ENCODE assay signal across 8 mouse cellular contexts in the genomic region with DNA sequence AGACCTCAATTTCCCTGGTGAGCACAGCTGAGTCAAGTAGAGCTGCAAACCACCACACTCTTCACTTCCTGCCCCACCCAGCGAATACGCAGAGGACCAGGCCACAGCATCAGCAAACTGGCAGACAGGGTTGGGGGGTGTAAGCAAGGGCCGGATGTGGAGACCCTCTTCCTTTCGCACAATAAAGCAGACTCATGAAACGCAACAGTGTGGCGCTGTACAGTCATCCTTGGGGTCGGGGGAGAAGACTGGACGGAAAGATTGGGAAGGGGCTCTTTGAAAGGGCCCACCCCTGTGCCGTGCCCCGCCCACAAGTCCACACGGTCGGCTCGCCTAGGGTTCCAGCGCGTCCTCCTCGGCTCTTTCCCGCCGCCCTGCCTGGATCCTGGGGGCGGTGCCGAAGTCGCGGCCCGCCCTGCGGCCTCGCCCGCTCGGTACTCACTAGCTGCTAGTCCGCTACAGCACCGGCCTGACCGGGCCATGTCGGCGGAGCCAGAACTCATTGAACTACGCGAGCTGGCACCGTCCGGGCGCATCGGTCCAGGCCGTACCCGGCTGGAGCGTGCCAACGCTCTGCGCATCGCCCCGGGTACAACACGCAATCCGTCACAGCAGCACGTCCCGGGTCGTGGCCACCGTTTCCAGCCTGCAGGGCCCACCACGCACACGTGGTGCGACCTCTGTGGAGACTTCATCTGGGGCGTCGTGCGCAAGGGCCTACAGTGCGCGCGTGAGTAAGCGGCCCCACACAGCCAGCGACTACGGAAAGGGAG. TPM values are rescaled to one million over a fixed set of nuclear protein-coding genes. Genes with fewer than 3 reads are reported as not detected.
DNase-seq lines count a peak whose midpoint lies in the region; ATAC-seq and TF ChIP-seq lines count a peak whose summit lies in the region.

Rassf1 (plus strand) TSS at position 439 of the 773 bp plus-strand sequence.

- peak; percentile 64 to 72 for DNase-seq in adrenal gland, adult 18-20 months (ENCODE audit: low spot score in 2 of 2)
- peak; percentile 82 for DNase-seq in forebrain, embryonic 11.5 days (ENCODE audit: low spot score)
- DNase-seq in heart, postnatal 14 days: peak; percentile 77 to 81
- peak; percentile 81 to 87 for DNase-seq in kidney, postnatal 4 days
- DNase-seq in lung, postnatal 0 days (ENCODE audit: low spot score): peak; percentile 75
- peak; percentile 52 for DNase-seq in ovary, postnatal 14 days (ENCODE audit: low spot score)
- no peak for DNase-seq in right cerebral cortex, postnatal 4 days

- no peak for TF ChIP-seq EP300 in lung, postnatal 0 days (IDR thresholded peaks at IDR 0.05)

- H3K4me2 ChIP-seq in forebrain, embryonic 11.5 days (ENCODE audit: low read depth, low read length, severe bottlenecking): peak within 1 kb of the TSS; percentile 84
- peak within 1 kb of the TSS; percentile 68 for H3K4me2 ChIP-seq in lung, postnatal 0 days (replicated peaks; ENCODE audit: low read depth, low read length)

- H3K4me3 ChIP-seq in forebrain, embryonic 11.5 days (ENCODE audit: low read depth, low read length): peak within 1 kb of the TSS; percentile 36
- H3K4me3 ChIP-seq in lung, postnatal 0 days (ENCODE audit: low read depth, low read length): peak within 1 kb of the TSS; percentile 42

- WGBS in forebrain, embryonic 11.5 days: 1% methylated on average over 63 of the region's 63 CpGs
- WGBS in lung, postnatal 0 days: 4% methylated on average over 61 of the region's 63 CpGs

- H3K9ac ChIP-seq in forebrain, embryonic 11.5 days (ENCODE audit: low read length): peak within 1 kb of the TSS; percentile 77
- peak within 1 kb of the TSS; percentile 39; the same call in 1 of the 2 replicates for H3K9ac ChIP-seq in lung, postnatal 0 days (replicated peaks; ENCODE audit: low read depth)

- no peaks in the 10 kb centered on the region for H3K9me3 ChIP-seq in forebrain, embryonic 11.5 days (ENCODE audit: control insufficient read depth, low read length)
- no peaks in the 10 kb centered on the region for H3K9me3 ChIP-seq in lung, postnatal 0 days (ENCODE audit: low read length)

- H3K27ac ChIP-seq in forebrain, embryonic 11.5 days (ENCODE audit: low read depth, low read length): no peak within 1 kb of the TSS
- 0 out of 2 replicates have a peak within 1 kb of the TSS, but pooled peaks have one; percentile 26 for H3K27ac ChIP-seq in lung, postnatal 0 days (ENCODE audit: low read length)

- peak; percentile 75 for ATAC-seq in CD4-positive, CD25-positive, alpha-beta regulatory T cell, adult 4 months
- peak; percentile 7 for ATAC-seq in forebrain, embryonic 11.5 days (replicated peaks; ENCODE audit: low FRiP score)
- ATAC-seq in lung, postnatal 0 days: peak; percentile 15

- no peak for TF ChIP-seq CTCF in lung, postnatal 0 days (IDR thresholded peaks at IDR 0.05)

- intact Hi-C loops in heart, postnatal 14 days (cut with DNase I): no loop called here

- H3K4me1 ChIP-seq in forebrain, embryonic 11.5 days (replicated peaks; ENCODE audit: control insufficient read depth, insufficient read depth, low read length): peaks cover 37% of the 10 kb centered on the region
- H3K4me1 ChIP-seq in lung, postnatal 0 days (ENCODE audit: insufficient read depth, low read depth, low read length): peaks cover 32% of the 10 kb centered on the region

- no peaks in the 10 kb centered on the region for H3K36me3 ChIP-seq in forebrain, embryonic 11.5 days (ENCODE audit: control insufficient read depth, insufficient read depth, low read length)
- H3K36me3 ChIP-seq in lung, postnatal 0 days (ENCODE audit: insufficient read depth, low read length): no peaks in the 10 kb centered on the region

- H3K27me3 ChIP-seq in forebrain, embryonic 11.5 days (ENCODE audit: control insufficient read depth, insufficient read depth, low read length): peaks cover 14% of the 10 kb centered on the region
- H3K27me3 ChIP-seq in lung, postnatal 0 days (replicated peaks; ENCODE audit: insufficient read depth, low read length): no peaks in the 10 kb centered on the region

RNA-seq across cellular contexts. Expression of gene Rassf1, which starts in this region (rescaled TPM):
- polyA plus RNA-seq in CD4-positive, CD25-positive, alpha-beta regulatory T cell, adult 4 months (2017; shearing (Covaris generic)): 10 to 100 TPM; 77.8 to 89.5 TPM
- 10 to 100 TPM; 16.4 to 24.2 TPM for total RNA-seq in adrenal gland, adult 18-20 months (2021)
- polyA plus RNA-seq in forebrain, embryonic 11.5 days (2014; fragmentation: Nextera tagmentation; extraction: Ambion mirVana): 48.2 and 51.8 TPM in 2 replicates
- total RNA-seq in heart, postnatal 14 days (2021): 10 to 100 TPM; 23.6 to 24.5 TPM
- polyA plus RNA-seq in lung, postnatal 0 days (2015; fragmentation: Nextera tagmentation; extraction: Ambion mirVana): 86.1 and 97.7 TPM in 2 replicates

Comparison
In these comparisons a context has a peak if more than half of its experiments do, and no peak if none do; other contexts are left out.
1. ATAC-seq: peak in every context shown above with its lines; median percentile 75 in CD4-positive, CD25-positive, alpha-beta regulatory T cell, adult 4 months; 15 in lung, postnatal 0 days; 7 in forebrain, embryonic 11.5 days.